Mouse (Mus musculus): Measurements from ENCODE around the gene Tns3. TPM values are rescaled to one million over a fixed set of nuclear protein-coding genes. Genes with fewer than 3 reads are reported as not detected.

Tns3 gene
- total RNA-seq, 2 experiments from 2014 or later = 43.4 to 59.0 TPM

- no peak for DNase-seq
Observed at GRCm38 (mm10) chr11:8525463-8526145, 138.7 kb downstream of the Tns3 start.

GRCm38 (mm10) chr11:8523344-8524126 lies 140.8 kb downstream of the Tns3 start:
- peak; percentile 70 to 78 for DNase-seq

- DNase-seq = peak; percentile 39 to 51
Observed at GRCm38 (mm10) chr11:8513359-8514253, 150.7 kb downstream of the Tns3 start.

- no peak for DNase-seq
Observed at GRCm38 (mm10) chr11:8510294-8510693, 154.0 kb downstream of the Tns3 start.

- DNase-seq = no peak
Observed at GRCm38 (mm10) chr11:8509614-8510013, 154.7 kb downstream of the Tns3 start.

GRCm38 (mm10) chr11:8503735-8504134 lies 160.6 kb downstream of the Tns3 start:
- DNase-seq = no peak

- DNase-seq = no peak
Observed at GRCm38 (mm10) chr11:8500855-8501254, 163.5 kb downstream of the Tns3 start.

- no peak for DNase-seq
Observed at GRCm38 (mm10) chr11:8497136-8497535, 167.2 kb downstream of the Tns3 start.

GRCm38 (mm10) chr11:8496686-8497085 lies 167.6 kb downstream of the Tns3 start:
- DNase-seq = no peak

- DNase-seq = no peak
Observed at GRCm38 (mm10) chr11:8495801-8496200, 168.5 kb downstream of the Tns3 start.

- no peak for DNase-seq
Observed at GRCm38 (mm10) chr11:8495036-8495435, 169.3 kb downstream of the Tns3 start.

GRCm38 (mm10) chr11:8493931-8494490 lies 170.3 kb downstream of the Tns3 start:
- no peak for DNase-seq

GRCm38 (mm10) chr11:8492332-8492731 lies 172.0 kb downstream of the Tns3 start:
- peak in 1 of 2 experiments; percentile 20 for DNase-seq

GRCm38 (mm10) chr11:8488248-8488647 lies 176.1 kb downstream of the Tns3 start:
- DNase-seq = peak in 1 of 2 experiments; percentile 25

GRCm38 (mm10) chr11:8486552-8486951 lies 177.8 kb downstream of the Tns3 start:
- DNase-seq = no peak

GRCm38 (mm10) chr11:8484538-8484937 lies 179.8 kb downstream of the Tns3 start:
- no peak for DNase-seq

GRCm38 (mm10) chr11:8482721-8483120 lies 181.6 kb downstream of the Tns3 start:
- no peak for DNase-seq

GRCm38 (mm10) chr11:8481962-8482361 lies 182.4 kb downstream of the Tns3 start:
- no peak for DNase-seq

- DNase-seq = no peak
Observed at GRCm38 (mm10) chr11:8481529-8481928, 182.8 kb downstream of the Tns3 start.

- DNase-seq = no peak
Observed at GRCm38 (mm10) chr11:8479858-8480257, 184.5 kb downstream of the Tns3 start.

- DNase-seq = no peak
Observed at GRCm38 (mm10) chr11:8479313-8479712, 185.0 kb downstream of the Tns3 start.

- DNase-seq = no peak
Observed at GRCm38 (mm10) chr11:8473616-8474015, 190.7 kb downstream of the Tns3 start.

Measured in layer of hippocampus, postnatal 36 days (tissue).